Mouse (Mus musculus) liver, postnatal 0 days (tissue): Measurements from ENCODE around the gene Ryr3.

Source experiments
- CTCF ChIP-seq: sonication (generic); IDR thresholded peaks from 2 replicates; pipeline ENCODE4 v1.5.1; 2016; ENCODE audit warnings: antibody characterized with exemption, low read depth
- EP300 ChIP-seq: IDR thresholded peaks from 2 replicates; pipeline ENCODE4 v1.6.1; 2016; ENCODE audit warnings: antibody characterized with exemption, low read depth, mild to moderate bottlenecking

DNA sequence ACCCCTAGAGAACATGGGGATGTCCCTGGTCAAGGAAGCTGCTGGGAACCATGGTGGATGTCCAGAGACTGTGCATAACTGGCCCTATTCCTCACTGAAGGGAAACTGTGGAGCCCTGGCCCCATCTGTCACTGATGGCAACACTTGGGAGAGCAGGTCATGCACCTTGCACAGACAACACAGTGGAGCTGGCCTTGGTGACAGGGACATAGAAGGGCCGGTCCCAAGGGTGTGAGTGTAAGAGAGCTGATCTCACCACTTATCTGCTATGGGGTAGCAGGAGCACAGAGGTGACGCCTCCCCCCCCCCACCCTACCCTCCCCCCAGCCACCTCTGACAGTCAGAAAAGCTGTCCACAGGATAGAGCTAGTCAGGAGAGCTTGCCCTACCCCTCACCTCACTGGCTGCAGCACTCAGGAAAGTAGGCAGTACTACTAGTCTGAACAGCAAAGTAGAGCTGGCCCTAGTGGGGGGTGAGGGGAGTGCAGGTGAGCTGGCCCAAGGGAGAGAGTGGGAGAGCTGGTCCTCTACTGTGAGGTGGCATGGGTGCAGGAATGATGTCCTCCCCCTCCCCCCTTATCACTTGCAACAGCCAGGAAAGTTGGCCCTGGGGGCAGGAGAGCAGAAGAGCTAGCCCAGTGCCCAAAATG lies 17.7 kb downstream of the Ryr3 start:
- TF ChIP-seq CTCF = no peak
- TF ChIP-seq EP300 = no peak
